ENCODE assay signal across 14 mouse cellular contexts in the genomic region with DNA sequence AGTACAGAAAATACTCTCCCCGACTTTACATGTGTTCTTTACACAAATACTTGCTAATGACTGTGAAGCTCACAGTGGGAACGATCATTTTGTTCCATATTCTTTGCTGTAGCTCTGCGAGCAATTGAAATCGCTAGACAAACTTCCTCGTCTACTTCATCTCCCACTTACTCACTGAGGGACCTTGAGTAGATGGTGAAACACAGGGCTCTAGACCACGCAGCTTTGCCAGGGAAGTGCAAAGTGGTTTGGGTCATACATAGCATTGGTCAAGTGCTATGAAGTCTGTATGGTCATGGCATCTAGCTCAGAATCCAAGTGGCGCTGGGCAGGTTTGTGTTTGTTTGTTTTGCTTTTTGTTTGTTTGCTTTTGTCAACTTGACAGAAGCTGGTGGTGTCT.
DNase-seq lines count a peak whose midpoint lies in the region.
"Had no signal": no experiment of that assay in that cellular context is flagged by ENCODE, and none has a peak within 500 bp of the region (broad histone marks: within the 10 kb centered on the region; RNA-seq: fewer than 3 reads in every experiment).

No protein-coding gene starts in this region.

- DNase-seq in lung, postnatal 36 days: peak; percentile 27
- DNase-seq in lung, postnatal 4 days: no peak
- DNase-seq in thymus, postnatal 4 days: peak; percentile 2
- no peak for DNase-seq in thymus, postnatal 0 days (ENCODE audit: low spot score)
- peak; percentile 28 for DNase-seq in induced T-regulatory cell, adult 2 months (ENCODE audit: low read depth)
- no peak for DNase-seq in spleen, adult 18-20 months
- DNase-seq: adrenal gland, adult 8-10 months; adrenal gland, postnatal 25 days; cerebellum, adult 11-12 months; cerebellum, adult 8-10 months; cerebellum, postnatal 10 days; gastrocnemius, adult 2 months; gastrocnemius, postnatal 14 days; heart, adult 11 months had no signal

Comparison
In these comparisons a context has a peak if more than half of its experiments do, and no peak if none do; other contexts are left out.
1. DNase-seq: peak in lung, postnatal 36 days (single experiment), thymus, postnatal 4 days (single experiment) and induced T-regulatory cell, adult 2 months (single experiment); none in lung, postnatal 4 days (0 of 2), thymus, postnatal 0 days (single experiment) and spleen, adult 18-20 months (0 of 2).